Mouse (Mus musculus) effector memory CD4-positive, alpha-beta T cell, adult 5 months (primary cell): ENCODE measurements around the gene Hecw2. TPM values are rescaled to one million over a fixed set of nuclear protein-coding genes. Genes with fewer than 3 reads are reported as not detected.

ENCODE experiments used
- polyA plus RNA-seq: library from polyadenylated mRNA; unstranded; fragments of 100-300 nt; shearing (Covaris generic); gene quantifications from one replicate; pipeline ENCODE4 v1.2.1, GENCODE M21; 2017

The Hecw2 gene
- polyA plus RNA-seq, result 0.37 TPM

GRCm38 (mm10) chr1:54194954-54195305 is at the start of gene Hecw2:
Gene Hecw2, minus strand, starts transcription at chr1:54195168.

GRCm38 (mm10) chr1:53784721-53785418 is 410.1 kb downstream of the Hecw2 start, which contains the start of gene Stk17b:
Gene Stk17b, minus strand, starts transcription at chr1:53785224.

Other genes with a start within 250 kb of the Hecw2 start
- gene Ccdc150, start 55.5 kb upstream of the Hecw2 start, polyA plus RNA-seq, result 0.30 TPM
- gene Gtf3c3, start 243.8 kb upstream of the Hecw2 start, polyA plus RNA-seq, result 12.6 TPM